Mouse (Mus musculus) kidney, embryonic 16.5 days (tissue): ENCODE measurements around the gene Cdk17. TPM values are rescaled to one million over a fixed set of nuclear protein-coding genes. Genes with fewer than 3 reads are reported as not detected.

ENCODE experiments used
- ATAC-seq: fragments of 200-750 bp; cut with Nextera tagmentation; 2 replicates; pipeline ENCODE4 v1.8.0; 2017; ENCODE audit warnings: moderate TSS enrichment; ENCODE audit not compliant: low FRiP score, low TSS enrichment
- H3K27ac ChIP-seq: fragments of 300-500 bp; sonication (generic); 2 replicates; pipeline ENCODE4 v1.5.1; 2014; ENCODE audit warnings: low read length
- H3K27me3 ChIP-seq: fragments of 300-500 bp; sonication (generic); 2 replicates; pipeline ENCODE4 v1.6.1; 2014; ENCODE audit warnings: low read length, control low read depth, mixed read lengths; ENCODE audit not compliant: insufficient read depth
- H3K36me3 ChIP-seq: fragments of 300-500 bp; sonication (generic); 2 replicates; pipeline ENCODE4 v1.6.1; 2014; ENCODE audit warnings: low read length, control low read depth, mixed read lengths; ENCODE audit not compliant: insufficient read depth
- H3K4me1 ChIP-seq: fragments of 300-500 bp; sonication (generic); 2 replicates; pipeline ENCODE4 v1.6.1; 2014; ENCODE audit warnings: low read length, control low read depth, mixed read lengths; ENCODE audit not compliant: insufficient read depth
- H3K4me2 ChIP-seq: fragments of 300-500 bp; sonication (generic); replicated peaks from 2 replicates; pipeline ENCODE4 v1.6.1; 2014; ENCODE audit warnings: low read depth, low read length
- H3K4me3 ChIP-seq: fragments of 300-500 bp; sonication (generic); 2 replicates; pipeline ENCODE4 v1.5.1; 2014; ENCODE audit warnings: mild to moderate bottlenecking, low read length
- H3K9ac ChIP-seq: fragments of 300-500 bp; sonication (generic); replicated peaks from 2 replicates; pipeline ENCODE4 v1.6.1; 2014; ENCODE audit warnings: low read length
- H3K9me3 ChIP-seq: fragments of 300-500 bp; sonication (generic); 2 replicates; pipeline ENCODE4 v1.6.1; 2016; ENCODE audit warnings: low read length, control low read depth
- WGBS: fragments of 180-500 bp; shearing (Covaris S2); extraction: QIAGEN DNeasy Blood & Tissue Kit; methylation state at CpG from one replicate; pipeline ENCODE4 v1.1.7; 2014; 5-methylcytosine and 5-hydroxymethylcytosine counted together
- polyA plus RNA-seq: library from polyadenylated mRNA; unstranded; fragments of >200 nt; fragmentation: Nextera tagmentation; extraction: Ambion mirVana; gene quantifications from 2 replicates; pipeline ENCODE4 v1.2.1, GENCODE M21; 2015

Gene Cdk17
- polyA plus RNA-seq, 1 experiment from 2014 or later = 12.8 TPM

GRCm38 (mm10) chr10:93250436-93251317, 90.0 kb downstream of the Cdk17 start:
- Histone ChIP-seq H3K27ac (peak overlapping the region; percentile 66), H3K4me1 (peaks cover 28% of the 10 kb centered on the region), H3K36me3 (peaks cover 22% of the 10 kb centered on the region; the same call in 1 of the 2 replicates), H3K9me3 (no peaks in the 10 kb centered on the region), H3K9ac (0 out of 2 replicates have a peak overlapping the region, but pooled peaks have one; percentile 3), H3K27me3 (no peaks in the 10 kb centered on the region), H3K4me2 (no peak overlapping the region), H3K4me3 (no peak overlapping the region)
- 62% methylated on average over 24 of the region's 24 CpGs for whole genome bisulfite sequencing
- ATAC-seq = peak; percentile 49; the same call in 1 of the 2 replicates

- Histone ChIP-seq H3K27me3 (no peaks in the 10 kb centered on the region), H3K9me3 (no peaks in the 10 kb centered on the region), H3K4me3 (no peak overlapping the region), H3K4me1 (peaks cover 29% of the 10 kb centered on the region), H3K9ac (no peak overlapping the region), H3K36me3 (peaks cover 22% of the 10 kb centered on the region; the same call in 1 of the 2 replicates), H3K4me2 (no peak overlapping the region), H3K27ac (peak overlapping the region; percentile 16)
- 79% methylated on average over 8 of the region's 8 CpGs for WGBS
- no peak for ATAC-seq
Observed at GRCm38 (mm10) chr10:93251426-93251825, 90.8 kb downstream of the Cdk17 start.

- Histone ChIP-seq H3K9ac (no peak overlapping the region), H3K4me3 (no peak overlapping the region), H3K27me3 (no peaks in the 10 kb centered on the region), H3K4me1 (peaks cover 25% of the 10 kb centered on the region), H3K27ac (no peak overlapping the region), H3K9me3 (no peaks in the 10 kb centered on the region), H3K4me2 (no peak overlapping the region), H3K36me3 (peaks cover 22% of the 10 kb centered on the region; the same call in 1 of the 2 replicates)
- ATAC-seq = no peak
- WGBS = 99% methylated on average over 2 of the region's 2 CpGs
Observed at GRCm38 (mm10) chr10:93252661-93253060, 92.0 kb downstream of the Cdk17 start.

DNA sequence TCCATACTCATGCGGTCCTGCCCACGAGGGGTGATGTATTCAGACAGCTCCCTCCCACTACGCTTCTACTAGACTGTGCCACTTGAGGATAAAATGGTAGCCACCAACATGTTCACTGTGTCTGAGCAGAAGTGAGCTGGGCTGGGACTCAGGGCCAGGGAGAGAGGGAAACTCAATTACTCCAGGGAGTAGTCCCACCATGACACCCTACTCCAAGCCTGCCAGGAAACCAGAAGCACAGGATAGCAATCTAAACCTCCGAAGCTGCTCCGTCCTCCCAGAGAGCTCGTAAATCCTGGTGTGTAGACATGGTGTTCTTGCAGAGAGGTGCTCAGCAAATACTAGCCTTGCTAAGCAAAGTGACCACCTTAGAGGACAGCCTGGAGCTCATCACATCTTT, 92.5 kb downstream of the Cdk17 start:
- WGBS = 57% methylated on average over 6 of the region's 6 CpGs
- H3K4me3 ChIP-seq = no peak overlapping the region
- H3K36me3 ChIP-seq = peaks cover 22% of the 10 kb centered on the region; the same call in 1 of the 2 replicates
- H3K4me1 ChIP-seq = peaks cover 21% of the 10 kb centered on the region; the same call in 1 of the 2 replicates
- H3K9me3 ChIP-seq = no peaks in the 10 kb centered on the region
- H3K27me3 ChIP-seq = no peaks in the 10 kb centered on the region
- no peak overlapping the region for H3K9ac ChIP-seq
- no peak overlapping the region for H3K4me2 ChIP-seq
- H3K27ac ChIP-seq = no peak overlapping the region
- ATAC-seq = no peak

DNA sequence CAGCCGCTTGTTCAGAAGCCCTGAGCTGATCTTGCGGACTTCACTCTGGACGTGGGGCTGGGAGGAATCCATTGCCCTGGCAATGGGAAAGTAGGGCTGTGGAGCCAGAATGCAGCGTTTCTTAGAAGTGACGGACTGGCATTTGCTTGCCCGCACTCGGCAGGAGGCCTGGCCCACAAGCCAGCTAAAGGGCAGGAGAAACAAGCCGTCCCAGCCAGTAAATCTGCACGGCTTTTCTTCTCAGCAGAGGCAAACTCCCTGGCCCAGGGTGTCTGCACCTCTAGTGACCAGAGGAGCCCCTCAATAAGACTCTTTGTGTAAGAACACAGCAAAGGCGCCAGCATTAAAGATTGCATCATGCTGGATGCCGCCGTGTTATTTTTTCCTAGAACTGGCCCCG, 94.6 kb downstream of the Cdk17 start:
- H3K27ac ChIP-seq = peak overlapping the region; percentile 13; the same call in 1 of the 2 replicates
- no peak overlapping the region for H3K9ac ChIP-seq
- no peak overlapping the region for H3K4me3 ChIP-seq
- WGBS = 60% methylated on average over 13 of the region's 13 CpGs
- H3K36me3 ChIP-seq = peaks cover 16% of the 10 kb centered on the region; the same call in 1 of the 2 replicates
- H3K4me2 ChIP-seq = no peak overlapping the region
- H3K4me1 ChIP-seq = peaks cover 18% of the 10 kb centered on the region; the same call in 1 of the 2 replicates
- ATAC-seq = no peak
- H3K9me3 ChIP-seq = no peaks in the 10 kb centered on the region
- H3K27me3 ChIP-seq = no peaks in the 10 kb centered on the region

DNA sequence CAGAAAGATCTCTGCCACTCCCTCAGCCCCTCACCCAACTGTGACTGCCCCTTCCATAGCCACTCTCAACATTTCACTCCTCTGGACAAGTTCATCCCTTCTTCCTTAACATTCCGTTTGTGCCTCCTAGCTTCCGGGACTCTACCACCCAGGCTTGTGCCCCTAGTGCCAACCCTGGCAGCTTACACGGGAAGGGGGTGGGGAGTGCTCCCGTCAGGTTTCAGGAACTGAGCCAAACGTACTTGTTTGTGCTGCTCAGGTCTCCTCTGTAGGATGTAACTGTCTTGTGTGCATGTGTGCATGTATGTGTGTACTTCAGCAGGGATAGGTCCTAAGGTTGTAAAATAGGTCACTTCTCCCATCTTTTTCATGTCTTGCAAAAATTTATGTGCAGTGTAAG, 99.2 kb downstream of the Cdk17 start:
- ATAC-seq = no peak
- H3K27ac ChIP-seq = no peak overlapping the region
- H3K4me3 ChIP-seq = no peak overlapping the region
- peaks cover 39% of the 10 kb centered on the region for H3K4me1 ChIP-seq
- H3K9me3 ChIP-seq = no peaks in the 10 kb centered on the region
- no peak overlapping the region for H3K4me2 ChIP-seq
- H3K9ac ChIP-seq = no peak overlapping the region
- 69% methylated on average over 5 of the region's 5 CpGs for whole genome bisulfite sequencing
- H3K36me3 ChIP-seq = peaks cover 7% of the 10 kb centered on the region
- no peaks in the 10 kb centered on the region for H3K27me3 ChIP-seq

DNA sequence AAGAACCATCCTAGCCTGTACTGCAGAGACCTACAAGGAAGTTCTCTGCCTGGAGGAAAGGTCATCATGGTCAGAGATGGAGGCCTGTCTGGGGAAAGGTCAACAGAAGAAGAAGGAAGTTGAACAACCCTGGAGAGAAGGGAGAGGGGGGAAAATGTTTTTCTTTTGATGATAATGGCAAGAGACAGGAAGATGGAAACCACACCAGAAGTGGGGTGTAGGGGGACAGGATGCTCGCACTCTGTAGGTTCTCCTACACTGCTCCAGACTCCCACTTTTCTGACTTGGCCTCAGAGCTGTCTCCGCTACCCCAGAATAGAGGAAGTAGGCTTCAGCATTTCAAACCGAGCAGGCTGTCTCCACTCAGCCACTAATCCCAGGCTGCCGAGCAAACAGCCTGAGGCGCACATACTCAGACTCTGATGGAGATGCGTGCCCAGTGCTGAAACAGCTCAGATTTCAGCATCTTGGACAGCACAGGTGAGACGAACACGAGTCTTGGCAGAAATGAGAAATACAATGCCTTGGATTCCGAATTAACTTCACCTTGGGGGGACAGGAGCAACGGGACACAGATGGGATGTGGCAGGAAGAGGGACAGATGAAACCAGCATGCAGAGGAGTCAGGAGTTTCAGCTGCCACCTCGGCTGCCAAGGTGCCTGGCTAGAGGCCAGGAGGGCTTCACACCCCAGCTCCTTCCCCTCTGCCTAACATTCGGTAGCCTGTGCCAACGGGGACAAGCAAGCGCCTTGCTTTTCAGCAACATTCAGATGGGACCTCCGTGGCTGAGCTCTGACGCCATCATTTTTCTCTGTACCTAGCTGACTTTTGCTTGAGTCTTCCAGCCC, 100.7 kb downstream of the Cdk17 start:
- ATAC-seq = peak; percentile 32; the same call in 1 of the 2 replicates
- H3K36me3 ChIP-seq = peaks cover 12% of the 10 kb centered on the region
- H3K27ac ChIP-seq = peak overlapping the region; percentile 84

GRCm38 (mm10) chr10:93261981-93262499, 101.4 kb downstream of the Cdk17 start:
- Histone ChIP-seq H3K4me2 (peak overlapping the region; percentile 47), H3K9ac (peak overlapping the region; percentile 45), H3K4me3 (peak overlapping the region; percentile 18; the same call in 1 of the 2 replicates), H3K36me3 (peaks cover 13% of the 10 kb centered on the region), H3K27me3 (no peaks in the 10 kb centered on the region), H3K9me3 (no peaks in the 10 kb centered on the region), H3K27ac (peak overlapping the region; percentile 84), H3K4me1 (peaks cover 34% of the 10 kb centered on the region)
- WGBS = 12% methylated on average over 15 of the region's 15 CpGs
- ATAC-seq = peak; percentile 86

More for the DNA sequence above, 100.7 kb downstream of the Cdk17 start:
- Histone ChIP-seq H3K9ac (peak overlapping the region; percentile 45), H3K27me3 (no peaks in the 10 kb centered on the region), H3K4me2 (peak overlapping the region; percentile 47), H3K9me3 (no peaks in the 10 kb centered on the region), H3K4me3 (peak overlapping the region; percentile 18; the same call in 1 of the 2 replicates), H3K4me1 (peaks cover 34% of the 10 kb centered on the region)
- WGBS = 20% methylated on average over 16 of the region's 16 CpGs

DNA sequence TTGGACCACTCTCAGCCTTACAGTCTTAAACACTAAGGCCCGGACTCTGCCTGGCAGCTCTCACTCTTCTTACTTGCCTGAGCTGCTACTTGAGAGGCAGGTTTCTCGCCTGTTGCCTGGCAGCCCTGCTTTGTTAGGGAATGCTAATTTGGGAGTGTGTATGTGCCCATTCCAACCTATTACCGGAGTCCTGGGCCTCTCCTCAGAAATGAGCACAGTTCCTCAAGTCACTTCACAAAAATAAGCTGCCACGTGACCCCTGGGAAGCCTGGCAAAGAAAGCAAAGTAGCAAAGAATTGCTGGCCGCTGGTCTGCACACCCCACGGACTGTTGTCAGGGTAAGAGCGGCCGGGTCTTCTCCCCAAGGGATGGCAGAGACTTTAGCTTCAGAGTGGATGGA, 102.8 kb downstream of the Cdk17 start:
- no peaks in the 10 kb centered on the region for H3K9me3 ChIP-seq
- H3K27me3 ChIP-seq = no peaks in the 10 kb centered on the region
- H3K9ac ChIP-seq = peak overlapping the region; percentile 42; the same call in 1 of the 2 replicates
- H3K36me3 ChIP-seq = peaks cover 13% of the 10 kb centered on the region
- 68% methylated on average over 8 of the region's 8 CpGs for WGBS
- H3K27ac ChIP-seq = 0 out of 2 replicates have a peak overlapping the region, but pooled peaks have one; percentile 47
- H3K4me1 ChIP-seq = peaks cover 34% of the 10 kb centered on the region
- H3K4me2 ChIP-seq = no peak overlapping the region
- no peak for ATAC-seq
- no peak overlapping the region for H3K4me3 ChIP-seq
